Mouse (Mus musculus) lung, postnatal 0 days (tissue): ENCODE measurements around the gene Tmc6. TPM values are rescaled to one million over a fixed set of nuclear protein-coding genes. Genes with fewer than 3 reads are reported as not detected.

ENCODE experiments used
- ATAC-seq: fragments of 200-750 bp; cut with Nextera tagmentation; 2 replicates; pipeline ENCODE4 v1.8.0; 2017; ENCODE audit warnings: moderate library complexity
- DNase-seq: peaks from one replicate; pipeline ENCODE4 v3.0.0-alpha.2; 2016; ENCODE audit warnings: low spot score
- H3K27ac ChIP-seq: fragments of 300-500 bp; sonication (generic); 2 replicates; pipeline ENCODE4 v1.5.1; 2014; ENCODE audit warnings: antibody characterized with exemption, mild to moderate bottlenecking, low read length, mixed read lengths
- H3K27me3 ChIP-seq: fragments of 300-500 bp; sonication (generic); replicated peaks from 2 replicates; pipeline ENCODE4 v1.6.1; 2014; ENCODE audit warnings: low read length, mixed read lengths; ENCODE audit not compliant: insufficient read depth
- H3K36me3 ChIP-seq: fragments of 300-500 bp; sonication (generic); 2 replicates; pipeline ENCODE4 v1.6.1; 2014; ENCODE audit warnings: low read length, mixed read lengths; ENCODE audit not compliant: insufficient read depth
- H3K4me1 ChIP-seq: fragments of 300-500 bp; sonication (generic); 2 replicates; pipeline ENCODE4 v1.6.1; 2014; ENCODE audit warnings: antibody characterized with exemption, low read depth, low read length, mixed read lengths; ENCODE audit not compliant: insufficient read depth
- H3K4me2 ChIP-seq: fragments of 300-500 bp; sonication (generic); replicated peaks from 2 replicates; pipeline ENCODE4 v1.6.1; 2014; ENCODE audit warnings: low read depth, mild to moderate bottlenecking, low read length, moderate library complexity, mixed read lengths
- H3K4me3 ChIP-seq: fragments of 300-500 bp; sonication (generic); 2 replicates; pipeline ENCODE4 v1.5.1; 2014; ENCODE audit warnings: low read depth, low read length
- H3K9ac ChIP-seq: fragments of 300-500 bp; sonication (generic); replicated peaks from 2 replicates; pipeline ENCODE4 v1.6.1; 2014; ENCODE audit warnings: low read depth, mild to moderate bottlenecking
- H3K9me3 ChIP-seq: fragments of 300-500 bp; sonication (generic); 2 replicates; pipeline ENCODE4 v1.6.1; 2016; ENCODE audit warnings: low read length, mixed read lengths
- CTCF ChIP-seq: IDR thresholded peaks from 2 replicates; pipeline ENCODE4 v1.5.1; 2016; ENCODE audit warnings: antibody characterized with exemption, mild to moderate bottlenecking
- EP300 ChIP-seq: IDR thresholded peaks from 2 replicates; pipeline ENCODE4 v1.6.1; 2016; ENCODE audit warnings: antibody characterized with exemption, mild to moderate bottlenecking, control low read depth
- WGBS: fragments of 180-500 bp; shearing (Covaris S2); extraction: QIAGEN DNeasy Blood & Tissue Kit; methylation state at CpG from one replicate; pipeline ENCODE4 v1.1.7; 2014; 5-methylcytosine and 5-hydroxymethylcytosine counted together
- polyA plus RNA-seq: library from polyadenylated mRNA; unstranded; fragments of >200 nt; fragmentation: Nextera tagmentation; extraction: Ambion mirVana; gene quantifications from 2 replicates; pipeline ENCODE4 v1.2.1, GENCODE M21; 2015

Gene Tmc6
- polyA plus RNA-seq, 1 experiment from 2014 or later = 34.8 TPM

DNA sequence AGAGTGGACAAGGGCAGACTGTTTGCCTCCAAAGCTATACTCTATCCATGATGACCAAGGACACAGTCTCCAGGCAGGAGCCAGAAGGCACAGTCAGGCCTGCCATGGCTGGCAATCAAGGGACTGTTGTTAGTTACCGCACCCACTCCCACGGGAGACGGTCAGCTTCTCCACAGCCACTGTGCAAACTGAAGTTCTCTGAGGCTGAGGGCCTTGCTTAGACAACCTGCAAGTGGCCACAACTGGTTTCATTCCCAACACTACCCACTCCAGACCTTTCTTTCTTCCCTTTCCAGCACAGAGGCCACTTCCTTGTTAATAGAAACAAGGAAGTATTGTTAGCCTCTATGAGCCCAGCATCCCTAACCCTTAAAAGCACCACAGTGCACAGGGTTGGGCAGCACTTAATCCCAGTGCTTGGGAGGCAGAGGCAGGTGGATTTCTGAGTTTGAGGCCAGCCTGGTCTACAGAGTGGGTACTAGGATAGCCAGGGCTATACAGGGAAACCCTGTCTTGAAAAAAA is 21.2 kb upstream of the Tmc6 start:
- H3K4me1 ChIP-seq = no peaks in the 10 kb centered on the region
- DNase-seq = no peak
- no peak overlapping the region for H3K4me3 ChIP-seq
- ATAC-seq = no peak
- no peak for TF ChIP-seq CTCF
- TF ChIP-seq EP300 = no peak
- no peak overlapping the region for H3K27ac ChIP-seq
- no peaks in the 10 kb centered on the region for H3K9me3 ChIP-seq
- H3K9ac ChIP-seq = no peak overlapping the region
- no peaks in the 10 kb centered on the region for H3K36me3 ChIP-seq
- H3K4me2 ChIP-seq = no peak overlapping the region
- WGBS = 72% methylated on average over 3 of the region's 3 CpGs
- no peaks in the 10 kb centered on the region for H3K27me3 ChIP-seq

DNA sequence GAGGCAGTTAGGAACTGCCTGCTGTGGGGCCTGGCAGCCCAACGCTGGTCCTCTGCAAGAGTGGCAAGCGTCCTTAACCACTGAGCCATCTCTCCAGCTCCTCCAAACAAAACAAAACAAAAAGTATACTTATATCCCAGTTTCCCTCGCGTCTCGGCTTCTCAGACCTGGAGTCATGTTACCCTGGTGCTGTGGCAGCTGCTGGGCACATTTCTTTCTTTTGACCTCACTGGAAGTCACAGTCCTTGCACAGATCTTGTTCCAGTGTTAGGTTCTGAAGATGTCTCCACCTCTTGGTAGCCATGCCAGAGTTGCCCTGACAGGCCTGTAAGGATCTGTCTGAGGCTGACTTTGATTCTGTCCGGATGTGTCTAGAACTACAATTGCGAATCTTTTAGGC is 19.7 kb upstream of the Tmc6 start:
- Histone ChIP-seq H3K27me3 (no peaks in the 10 kb centered on the region), H3K36me3 (no peaks in the 10 kb centered on the region), H3K4me2 (no peak overlapping the region), H3K9me3 (no peaks in the 10 kb centered on the region), H3K4me3 (no peak overlapping the region), H3K27ac (no peak overlapping the region), H3K9ac (no peak overlapping the region), H3K4me1 (no peaks in the 10 kb centered on the region)
- 63% methylated on average over 7 of the region's 7 CpGs for WGBS
- DNase-seq = no peak
- ATAC-seq = no peak
- no peak for TF ChIP-seq EP300
- TF ChIP-seq CTCF = no peak

- DNase-seq = no peak
- Histone ChIP-seq H3K27ac (no peak overlapping the region), H3K27me3 (no peaks in the 10 kb centered on the region), H3K36me3 (no peaks in the 10 kb centered on the region), H3K9ac (no peak overlapping the region), H3K4me2 (no peak overlapping the region), H3K9me3 (no peaks in the 10 kb centered on the region), H3K4me1 (no peaks in the 10 kb centered on the region), H3K4me3 (no peak overlapping the region)
- ATAC-seq = no peak
- 79% methylated on average over 7 of the region's 7 CpGs for WGBS
- TF ChIP-seq CTCF = no peak
- no peak for TF ChIP-seq EP300
These were observed 18.0 kb upstream of the Tmc6 start for GRCm38 (mm10) chr11:117800038-117800437.

- Histone ChIP-seq H3K4me2 (no peak overlapping the region), H3K4me3 (no peak overlapping the region), H3K27me3 (no peaks in the 10 kb centered on the region), H3K27ac (no peak overlapping the region), H3K36me3 (no peaks in the 10 kb centered on the region), H3K4me1 (no peaks in the 10 kb centered on the region), H3K9me3 (no peaks in the 10 kb centered on the region), H3K9ac (no peak overlapping the region)
- TF ChIP-seq EP300 (no peak), CTCF (no peak)
- 59% methylated on average over 5 of the region's 5 CpGs for WGBS
- ATAC-seq = no peak
- DNase-seq = no peak
These were observed 17.2 kb upstream of the Tmc6 start for GRCm38 (mm10) chr11:117799174-117799573.

DNA sequence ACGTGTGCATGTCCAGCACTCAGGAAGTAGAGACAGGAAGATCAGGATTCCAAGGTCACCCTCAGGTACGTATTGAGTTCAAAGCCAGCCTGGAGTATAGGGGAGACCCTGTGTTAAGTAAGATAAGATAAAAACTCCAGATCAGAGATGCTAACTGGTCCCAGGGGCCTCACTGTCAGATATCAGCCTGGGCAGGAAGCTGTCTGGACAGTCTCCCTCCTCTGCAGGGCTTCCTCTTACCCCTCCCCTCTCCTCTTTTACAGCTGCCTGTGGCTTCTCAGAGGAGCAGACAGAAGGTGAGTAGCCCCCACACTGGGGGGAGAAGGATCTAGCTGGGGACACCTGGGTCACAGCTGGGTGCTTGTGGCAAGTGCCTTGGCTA is 16.2 kb upstream of the Tmc6 start:
- Histone ChIP-seq H3K27ac (no peak overlapping the region), H3K4me2 (no peak overlapping the region), H3K9me3 (no peaks in the 10 kb centered on the region), H3K36me3 (no peaks in the 10 kb centered on the region), H3K4me3 (no peak overlapping the region), H3K27me3 (no peaks in the 10 kb centered on the region), H3K4me1 (no peaks in the 10 kb centered on the region), H3K9ac (no peak overlapping the region)
- 14% methylated on average over 2 of the region's 2 CpGs for WGBS
- no peak for ATAC-seq
- DNase-seq = no peak
- TF ChIP-seq CTCF = no peak

DNA sequence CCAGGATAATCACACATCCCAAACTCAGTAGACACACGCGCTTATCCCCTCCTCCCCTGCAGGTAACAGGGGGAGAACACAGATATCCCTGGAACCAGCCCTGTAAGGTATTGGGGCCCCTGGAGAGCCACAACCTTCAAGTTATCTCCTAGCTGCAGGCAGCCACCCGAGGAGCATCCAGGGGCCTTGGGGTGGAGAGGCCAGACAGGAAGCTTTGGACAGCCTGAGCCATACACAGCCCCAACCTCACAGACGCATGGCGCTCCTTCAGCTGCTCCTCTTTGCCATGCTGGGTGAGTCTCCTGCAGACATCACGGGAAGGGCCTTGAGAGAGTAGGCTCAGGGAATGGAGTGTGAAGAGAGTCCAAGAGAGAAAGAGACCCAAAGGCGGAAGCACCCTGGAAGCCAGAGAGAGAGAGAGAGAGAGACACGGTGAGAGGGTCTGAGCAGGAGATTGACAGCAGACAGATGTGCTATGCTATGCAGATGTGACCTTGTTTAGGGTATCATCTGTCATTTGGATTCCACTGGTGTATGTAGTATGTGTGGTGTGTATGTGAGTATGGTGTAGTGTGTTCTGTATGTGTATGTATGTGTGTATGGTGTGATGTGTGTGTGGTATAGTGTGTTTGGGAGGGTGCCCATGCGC is 15.6 kb upstream of the Tmc6 start, which contains the start of gene 6030468B19Rik:
TSS of gene 6030468B19Rik (plus strand) at position 150 of the 649 bp plus-strand sequence.
- Histone ChIP-seq H3K9ac (no peak within 1 kb of the TSS), H3K9me3 (no peaks in the 10 kb centered on the region), H3K4me1 (no peaks in the 10 kb centered on the region), H3K4me2 (no peak within 1 kb of the TSS), H3K4me3 (no peak within 1 kb of the TSS), H3K27me3 (no peaks in the 10 kb centered on the region), H3K36me3 (no peaks in the 10 kb centered on the region), H3K27ac (no peak within 1 kb of the TSS)
- TF ChIP-seq CTCF = no peak
- no peak for TF ChIP-seq EP300
- DNase-seq (no peak), ATAC-seq (peak; percentile 25; the same call in 1 of the 2 replicates)
- 48% methylated on average over 9 of the region's 9 CpGs for WGBS

GRCm38 (mm10) chr11:117796954-117797353 is 15.0 kb upstream of the Tmc6 start:
- Histone ChIP-seq H3K36me3 (no peaks in the 10 kb centered on the region), H3K9ac (no peak overlapping the region), H3K27ac (no peak overlapping the region), H3K4me2 (no peak overlapping the region), H3K4me1 (no peaks in the 10 kb centered on the region), H3K27me3 (no peaks in the 10 kb centered on the region), H3K4me3 (no peak overlapping the region), H3K9me3 (no peaks in the 10 kb centered on the region)
- no peak for ATAC-seq
- no peak for DNase-seq
- 45% methylated on average over 5 of the region's 5 CpGs for WGBS
- TF ChIP-seq EP300 (no peak), CTCF (no peak)
